Mouse (Mus musculus): Measurements from ENCODE around the gene Rab22a. TPM values are rescaled to one million over a fixed set of nuclear protein-coding genes. Genes with fewer than 3 reads are reported as not detected.
"Not testable (repeated sequence)": the region's sequence is repeated elsewhere in the genome, so short reads cannot be mapped to it uniquely, and the experiment has no call there.

Rab22a gene
- total RNA-seq, 2 experiments from 2014 or later: 32.8 to 37.0 TPM

GRCm38 (mm10) chr2:173716966-173717365 lies 57.4 kb downstream of the Rab22a start:
- no peak for DNase-seq (ENCODE audit: low spot score in 2 of 2)

- DNase-seq (ENCODE audit: low spot score in 2 of 2): not testable (repeated sequence)
These were observed 59.6 kb downstream of the Rab22a start, which contains the start of gene 1700010B08Rik for GRCm38 (mm10) chr2:173719115-173719514. Gene 1700010B08Rik, plus strand, starts transcription at chr2:173719415.

- DNase-seq (ENCODE audit: low spot score in 2 of 2): no peak
These were observed 62.8 kb downstream of the Rab22a start for GRCm38 (mm10) chr2:173722251-173722857.

- DNase-seq (ENCODE audit: low spot score in 2 of 2): no peak
These were observed 64.8 kb downstream of the Rab22a start for GRCm38 (mm10) chr2:173724382-173724781.

GRCm38 (mm10) chr2:173724940-173725807 lies 65.6 kb downstream of the Rab22a start:
- DNase-seq (ENCODE audit: low spot score in 2 of 2): no peak

- DNase-seq (ENCODE audit: low spot score in 2 of 2): no peak
These were observed 66.3 kb downstream of the Rab22a start for GRCm38 (mm10) chr2:173725819-173726218.

- DNase-seq (ENCODE audit: low spot score in 2 of 2): no peak
These were observed 70.9 kb downstream of the Rab22a start for GRCm38 (mm10) chr2:173730444-173730966.

GRCm38 (mm10) chr2:173734426-173734825 lies 74.9 kb downstream of the Rab22a start:
- DNase-seq (ENCODE audit: low spot score in 2 of 2): no peak

- DNase-seq (ENCODE audit: low spot score in 2 of 2): peak; percentile 100
These were observed 77.8 kb downstream of the Rab22a start, which contains the start of gene Vapb for GRCm38 (mm10) chr2:173737222-173737989. Gene Vapb, plus strand, starts transcription at chr2:173737511.

- no peak for DNase-seq (ENCODE audit: low spot score in 2 of 2)
These were observed 78.7 kb downstream of the Rab22a start for GRCm38 (mm10) chr2:173738232-173738631.

GRCm38 (mm10) chr2:173739107-173739506 lies 79.5 kb downstream of the Rab22a start:
- DNase-seq (ENCODE audit: low spot score in 2 of 2): no peak

GRCm38 (mm10) chr2:173742090-173742489 lies 82.5 kb downstream of the Rab22a start:
- no peak for DNase-seq (ENCODE audit: low spot score in 2 of 2)

GRCm38 (mm10) chr2:173742744-173743143 lies 83.2 kb downstream of the Rab22a start:
- no peak for DNase-seq (ENCODE audit: low spot score in 2 of 2)

GRCm38 (mm10) chr2:173744070-173744815 lies 84.7 kb downstream of the Rab22a start:
- no peak for DNase-seq (ENCODE audit: low spot score in 2 of 2)

- DNase-seq (ENCODE audit: low spot score in 2 of 2): no peak
These were observed 89.5 kb downstream of the Rab22a start for GRCm38 (mm10) chr2:173748961-173749659.

GRCm38 (mm10) chr2:173755433-173756144 lies 96.0 kb downstream of the Rab22a start:
- no peak for DNase-seq (ENCODE audit: low spot score in 2 of 2)

Measured in gastrocnemius, postnatal 4 days (tissue).